Mouse (Mus musculus) limb, embryonic 14.5 days (tissue): ENCODE measurements around the gene Ttc5. TPM values are rescaled to one million over a fixed set of nuclear protein-coding genes. Genes with fewer than 3 reads are reported as not detected.

Experiments
- ATAC-seq: fragments of 200-750 bp; cut with Nextera tagmentation; 2 replicates; pipeline ENCODE4 v1.8.0; 2017; ENCODE audit warnings: low read depth, moderate number of reproducible peaks, moderate TSS enrichment; ENCODE audit not compliant: low FRiP score
- DNase-seq: peaks from one replicate; pipeline ENCODE4 v3.0.0-alpha.2; 2015; ENCODE audit warnings: low spot score
- H3K27ac ChIP-seq: fragments of 300-500 bp; sonication (generic); replicated peaks from 2 replicates; pipeline ENCODE4 v1.5.1; 2014; ENCODE audit warnings: low read depth, mild to moderate bottlenecking, low read length, moderate library complexity, mixed read lengths
- H3K27me3 ChIP-seq: fragments of 300-500 bp; sonication (generic); 2 replicates; pipeline ENCODE4 v1.6.1; 2014; ENCODE audit warnings: low read length, mixed read lengths; ENCODE audit not compliant: control insufficient read depth, insufficient read depth
- H3K36me3 ChIP-seq: fragments of 300-500 bp; sonication (generic); 2 replicates; pipeline ENCODE4 v1.6.1; 2014; ENCODE audit warnings: mild to moderate bottlenecking, low read length, moderate library complexity, mixed read lengths; ENCODE audit not compliant: control insufficient read depth, insufficient read depth
- H3K4me1 ChIP-seq: fragments of 300-500 bp; sonication (generic); 2 replicates; pipeline ENCODE4 v1.6.1; 2014; ENCODE audit warnings: antibody characterized with exemption, low read length, mixed read lengths; ENCODE audit not compliant: control insufficient read depth, insufficient read depth
- H3K4me2 ChIP-seq: fragments of 300-500 bp; sonication (generic); replicated peaks from 2 replicates; pipeline ENCODE4 v1.6.1; 2014; ENCODE audit warnings: low read depth, mild to moderate bottlenecking, low read length, moderate library complexity; ENCODE audit not compliant: severe bottlenecking
- H3K4me3 ChIP-seq: fragments of 300-500 bp; sonication (generic); replicated peaks from 2 replicates; pipeline ENCODE4 v1.5.1; 2014; ENCODE audit warnings: low read length
- H3K9ac ChIP-seq: fragments of 300-500 bp; sonication (generic); 2 replicates; pipeline ENCODE4 v1.6.1; 2014; ENCODE audit warnings: mild to moderate bottlenecking, low read depth, low read length, moderate library complexity; ENCODE audit not compliant: severe bottlenecking
- H3K9me3 ChIP-seq: fragments of 300-500 bp; sonication (generic); 2 replicates; pipeline ENCODE4 v1.6.1; 2016; ENCODE audit warnings: low read length; ENCODE audit not compliant: control insufficient read depth
- POLR2A ChIP-seq: fragments of 200-500 bp; IDR thresholded peaks from 2 replicates; pipeline ENCODE4 v1.8.0; 2012; ENCODE audit warnings: inconsistent platforms, mild to moderate bottlenecking, moderate library complexity, borderline replicate concordance; ENCODE audit not compliant: insufficient read depth, insufficient read length; ENCODE audit errors: extremely low read depth
- WGBS: fragments of 180-500 bp; shearing (Covaris S2); extraction: QIAGEN DNeasy Blood & Tissue Kit; methylation state at CpG from one replicate; pipeline ENCODE4 v1.1.7; 2014; 5-methylcytosine and 5-hydroxymethylcytosine counted together
- polyA plus RNA-seq, 2 experiments: library from polyadenylated mRNA; depleted of rRNA in 1 of 2; stranded (reverse) in 1 of 2; unstranded in 1 of 2; fragments of >200 nt; fragmentation: Nextera tagmentation in 1 of 2; extraction: Ambion mirVana in 1 of 2; gene quantifications; 2 replicates each; pipeline versions ENCODE4 v1.2.1 to v1.2.3; 2012 to 2014

The Ttc5 gene
- polyA plus RNA-seq (2012; rRNA removed) (75.6 and 77.4 TPM in 2 replicates), polyA plus RNA-seq (2014; fragmentation: Nextera tagmentation; extraction: Ambion mirVana) (63.2 and 67.6 TPM in 2 replicates)

- 0% methylated on average over 16 of the region's 21 CpGs for WGBS
- Histone ChIP-seq H3K9me3 (no peaks in the 10 kb centered on the region), H3K27me3 (no peaks in the 10 kb centered on the region), H3K36me3 (peaks cover 16% of the 10 kb centered on the region), H3K9ac (peak within 1 kb of the TSS; percentile 78), H3K4me1 (peaks cover 5% of the 10 kb centered on the region; the same call in 1 of the 2 replicates), H3K27ac (peak within 1 kb of the TSS; percentile 61), H3K4me2 (peak within 1 kb of the TSS; percentile 53), H3K4me3 (peak within 1 kb of the TSS; percentile 70)
- peak; percentile 84 for DNase-seq
- peak; percentile 52; the same call in 1 of the 2 replicates for TF ChIP-seq POLR2A
- peak; percentile 95 for ATAC-seq
These were observed at the start of gene Ttc5 for GRCm38 (mm10) chr14:50785251-50785637. Ttc5 (minus strand) TSS chr14:50785519.

GRCm38 (mm10) chr14:50834435-50834834, 49.1 kb upstream of the Ttc5 start:
- Histone ChIP-seq H3K4me2 (no peak overlapping the region), H3K4me3 (no peak overlapping the region), H3K36me3 (peaks cover 18% of the 10 kb centered on the region), H3K27ac (no peak overlapping the region), H3K27me3 (no peaks in the 10 kb centered on the region), H3K9ac (no peak overlapping the region), H3K9me3 (no peaks in the 10 kb centered on the region), H3K4me1 (no peaks in the 10 kb centered on the region)
- 59% methylated on average over 2 of the region's 2 CpGs for WGBS
- DNase-seq (no peak), ATAC-seq (no peak)
- no peak for TF ChIP-seq POLR2A

GRCm38 (mm10) chr14:50833964-50834363, 48.6 kb upstream of the Ttc5 start:
- Histone ChIP-seq H3K4me1 (no peaks in the 10 kb centered on the region), H3K27me3 (no peaks in the 10 kb centered on the region), H3K36me3 (peaks cover 18% of the 10 kb centered on the region), H3K4me2 (no peak overlapping the region), H3K27ac (no peak overlapping the region), H3K4me3 (no peak overlapping the region), H3K9me3 (no peaks in the 10 kb centered on the region), H3K9ac (no peak overlapping the region)
- ATAC-seq, result no peak
- TF ChIP-seq POLR2A, result no peak
- DNase-seq, result no peak
- 81% methylated on average over 10 of the region's 10 CpGs for WGBS

- no peak overlapping the region for H3K27ac ChIP-seq
- no peak overlapping the region for H3K4me2 ChIP-seq
- no peak overlapping the region for H3K4me3 ChIP-seq
- no peak for TF ChIP-seq POLR2A
- H3K27me3 ChIP-seq, result no peaks in the 10 kb centered on the region
- ATAC-seq (no peak), DNase-seq (no peak)
- H3K9me3 ChIP-seq, result no peaks in the 10 kb centered on the region
- peaks cover 19% of the 10 kb centered on the region for H3K36me3 ChIP-seq
- 87% methylated on average over 3 of the region's 3 CpGs for WGBS
- no peak overlapping the region for H3K9ac ChIP-seq
- H3K4me1 ChIP-seq, result no peaks in the 10 kb centered on the region
These were observed 44.6 kb upstream of the Ttc5 start for GRCm38 (mm10) chr14:50829878-50830277.

- ATAC-seq (no peak), DNase-seq (no peak)
- Histone ChIP-seq H3K27ac (no peak overlapping the region), H3K9ac (no peak overlapping the region), H3K9me3 (no peaks in the 10 kb centered on the region), H3K27me3 (no peaks in the 10 kb centered on the region), H3K4me3 (no peak overlapping the region), H3K4me2 (no peak overlapping the region), H3K36me3 (peaks cover 32% of the 10 kb centered on the region), H3K4me1 (no peaks in the 10 kb centered on the region)
- WGBS, result 83% methylated on average over 4 of the region's 4 CpGs
- TF ChIP-seq POLR2A, result no peak
These were observed 41.3 kb upstream of the Ttc5 start for GRCm38 (mm10) chr14:50826579-50826978.

- H3K27me3 ChIP-seq, result no peaks in the 10 kb centered on the region
- H3K4me3 ChIP-seq, result no peak overlapping the region
- H3K36me3 ChIP-seq, result peaks cover 43% of the 10 kb centered on the region
- no peak for TF ChIP-seq POLR2A
- no peak overlapping the region for H3K27ac ChIP-seq
- no peak overlapping the region for H3K4me2 ChIP-seq
- no peaks in the 10 kb centered on the region for H3K4me1 ChIP-seq
- WGBS, result 85% methylated on average over 9 of the region's 9 CpGs
- ATAC-seq (no peak), DNase-seq (no peak)
- no peaks in the 10 kb centered on the region for H3K9me3 ChIP-seq
- H3K9ac ChIP-seq, result no peak overlapping the region
These were observed 38.9 kb upstream of the Ttc5 start for GRCm38 (mm10) chr14:50824219-50824618.
